Mouse (Mus musculus): Measurements from ENCODE around the gene Vmn2r37. TPM values are rescaled to one million over a fixed set of nuclear protein-coding genes. Genes with fewer than 3 reads are reported as not detected.

Gene Vmn2r37
- polyA plus RNA-seq (2012; fragmentation: generic; extraction: Trizol): not detected

DNA sequence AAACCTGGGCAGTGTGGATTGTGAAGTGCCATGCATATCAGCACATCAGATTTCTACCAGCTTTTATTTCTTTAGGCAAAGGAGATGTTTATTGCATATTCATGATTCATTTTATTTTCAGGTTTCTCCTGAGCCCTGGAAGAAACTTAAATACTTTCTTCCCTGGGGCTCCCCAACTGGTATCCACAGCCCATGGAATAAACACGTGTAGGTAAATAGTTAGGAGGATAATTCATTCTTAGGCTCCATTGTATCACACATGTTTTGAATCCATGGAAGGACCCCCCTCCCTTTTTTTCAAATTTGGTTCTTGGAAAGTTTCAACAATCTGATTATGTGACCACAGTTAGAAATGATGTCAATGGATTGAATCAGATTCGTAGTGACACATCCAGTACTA, at the start of gene Vmn2r37:
Gene Vmn2r37 (minus strand): TSS at position 101 of the 400 bp plus-strand sequence.

Other genes starting within 250 kb of the Vmn2r37 start
- not detected for gene Vmn2r39, start 192.9 kb downstream of the Vmn2r37 start, polyA plus RNA-seq (2012; fragmentation: generic; extraction: Trizol)
- gene Vmn2r38, start 125.8 kb downstream of the Vmn2r37 start, polyA plus RNA-seq (2012; fragmentation: generic; extraction: Trizol): not detected